In the genomic region with DNA sequence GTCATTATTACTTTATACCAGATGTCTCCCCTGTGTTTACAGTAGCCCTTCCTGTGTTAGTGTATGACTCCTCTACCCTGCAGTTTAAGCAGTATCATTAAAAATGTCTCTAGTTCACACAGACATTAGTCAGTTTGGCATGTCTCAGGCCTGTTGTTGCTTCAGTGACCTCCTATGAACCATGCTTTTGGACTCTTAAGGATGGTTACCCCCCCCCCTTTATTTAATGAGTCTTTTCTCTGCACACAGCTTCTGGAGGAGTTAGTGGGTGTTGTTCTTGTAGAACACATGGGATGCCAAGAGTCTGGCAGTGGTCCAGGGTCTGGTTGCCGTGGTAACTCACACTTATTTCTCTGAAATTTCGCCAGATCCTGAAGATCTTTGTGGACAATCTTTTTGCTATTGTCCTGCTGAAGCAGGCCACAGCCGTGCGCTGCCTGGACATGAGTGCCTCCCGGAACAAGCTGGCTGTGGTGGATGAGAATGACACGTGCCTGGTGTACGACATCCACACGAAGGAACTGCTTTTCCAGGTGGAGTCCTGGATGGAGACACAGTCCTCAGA, we compare ENCODE assay signal across 9 mouse cellular contexts. TPM values are rescaled to one million over a fixed set of nuclear protein-coding genes. Genes with fewer than 3 reads are reported as not detected.
A peak's percentile ranks its signal among the peaks of the same experiment; 100 is the strongest.
DNase-seq lines count a peak whose midpoint lies in the region; ATAC-seq and TF ChIP-seq lines count a peak whose summit lies in the region.
"Had no signal": no experiment of that assay in that cellular context is flagged by ENCODE, and none has a peak within 500 bp of the region (broad histone marks: within the 10 kb centered on the region; RNA-seq: fewer than 3 reads in every experiment).

No protein-coding gene starts in this region.

- peaks cover 29% of the 10 kb centered on the region for H3K36me3 ChIP-seq in forebrain, postnatal 0 days (ENCODE audit: insufficient read depth)
- peaks cover 12% of the 10 kb centered on the region; the same call in 1 of the 2 replicates for H3K36me3 ChIP-seq in intestine, postnatal 0 days (ENCODE audit: control insufficient read depth, insufficient read depth)
- peaks cover 72% of the 10 kb centered on the region for H3K36me3 ChIP-seq in limb, embryonic 14.5 days (ENCODE audit: control insufficient read depth, insufficient read depth, low read length)

- H3K27ac ChIP-seq in forebrain, postnatal 0 days (ENCODE audit: low read depth, low read length) = peak overlapping the region; percentile 74
- H3K27ac ChIP-seq in intestine, postnatal 0 days (ENCODE audit: low read depth, low read length) = peak overlapping the region; percentile 52; the same call in 1 of the 2 replicates
- H3K27ac ChIP-seq in limb, embryonic 14.5 days (replicated peaks; ENCODE audit: low read depth, low read length) = no peak overlapping the region

- H3K27me3 ChIP-seq in forebrain, postnatal 0 days (ENCODE audit: insufficient read depth, low read length) = no peaks in the 10 kb centered on the region
- H3K27me3 ChIP-seq in intestine, postnatal 0 days (replicated peaks; ENCODE audit: control insufficient read depth, insufficient read depth, low read length) = no peaks in the 10 kb centered on the region
- H3K27me3 ChIP-seq in limb, embryonic 14.5 days (ENCODE audit: control insufficient read depth, insufficient read depth, low read length) = no peaks in the 10 kb centered on the region

- TF ChIP-seq CTCF in forebrain, postnatal 0 days (IDR thresholded peaks at IDR 0.05; ENCODE audit: low read depth) = no peak
- TF ChIP-seq CTCF in intestine, postnatal 0 days (IDR thresholded peaks at IDR 0.05; ENCODE audit: low read depth) = no peak

- DNase-seq in urinary bladder, postnatal 14 days (ENCODE audit: low spot score) = peak; percentile 22
- DNase-seq in urinary bladder, postnatal 25 days (ENCODE audit: low spot score) = no peak
- DNase-seq in forebrain, postnatal 0 days = peak; percentile 91
- DNase-seq in limb, embryonic 14.5 days (ENCODE audit: low spot score) = peak; percentile 39
- DNase-seq in right cerebral cortex, postnatal 25 days = peak; percentile 78

- H3K4me3 ChIP-seq in forebrain, postnatal 0 days (ENCODE audit: low read depth, low read length) = no peak overlapping the region
- H3K4me3 ChIP-seq in intestine, postnatal 0 days (ENCODE audit: low read depth, low read length) = no peak overlapping the region
- no peak overlapping the region for H3K4me3 ChIP-seq in limb, embryonic 14.5 days (replicated peaks; ENCODE audit: low read length)

- WGBS in forebrain, postnatal 0 days = 9% methylated on average over 8 of the region's 8 CpGs
- 60% methylated on average over 8 of the region's 8 CpGs for WGBS in intestine, postnatal 0 days
- 76% methylated on average over 8 of the region's 8 CpGs for WGBS in limb, embryonic 14.5 days

- peaks cover 17% of the 10 kb centered on the region for H3K4me1 ChIP-seq in forebrain, postnatal 0 days (ENCODE audit: insufficient read depth)
- H3K4me1 ChIP-seq in intestine, postnatal 0 days (replicated peaks; ENCODE audit: control insufficient read depth, insufficient read depth, low read length) = no peaks in the 10 kb centered on the region
- H3K4me1 ChIP-seq in limb, embryonic 14.5 days (ENCODE audit: control insufficient read depth, insufficient read depth, low read length) = peaks cover 6% of the 10 kb centered on the region; the same call in 1 of the 2 replicates

- TF ChIP-seq POLR2A in limb, embryonic 14.5 days (IDR thresholded peaks at IDR 0.05; ENCODE audit: borderline replicate concordance, extremely low read depth, insufficient read depth, insufficient read length) = no peak

- ATAC-seq in forebrain, postnatal 0 days = peak; percentile 83
- 0 out of 2 replicates have a peak, but pooled peaks have one; percentile 19 for ATAC-seq in intestine, postnatal 0 days
- ATAC-seq in limb, embryonic 14.5 days (ENCODE audit: low FRiP score, low read depth) = no peak
- no peak for ATAC-seq in erythroblast, adult 5-6 weeks (replicated peaks; ENCODE audit: low FRiP score, poor library complexity, severe bottlenecking)
- ATAC-seq in megakaryocyte progenitor cell, adult 5-6 weeks (replicated peaks; ENCODE audit: poor library complexity) = no peak

- no peak overlapping the region for H3K4me2 ChIP-seq in forebrain, postnatal 0 days (ENCODE audit: low read depth)
- H3K4me2 ChIP-seq in intestine, postnatal 0 days (replicated peaks; ENCODE audit: low read depth) = no peak overlapping the region
- no peak overlapping the region for H3K4me2 ChIP-seq in limb, embryonic 14.5 days (replicated peaks; ENCODE audit: low read depth, low read length, severe bottlenecking)

- H3K9ac ChIP-seq in forebrain, postnatal 0 days = no peak overlapping the region; the same call in 1 of the 2 replicates
- H3K9ac ChIP-seq in intestine, postnatal 0 days (ENCODE audit: low read depth, low read length) = no peak overlapping the region
- no peak overlapping the region for H3K9ac ChIP-seq in limb, embryonic 14.5 days (ENCODE audit: low read depth, low read length, severe bottlenecking)

- no peaks in the 10 kb centered on the region for H3K9me3 ChIP-seq in forebrain, postnatal 0 days (ENCODE audit: low read length)
- peaks cover 3% of the 10 kb centered on the region; the same call in 1 of the 2 replicates for H3K9me3 ChIP-seq in intestine, postnatal 0 days (ENCODE audit: control insufficient read depth)
- peaks cover 6% of the 10 kb centered on the region; the same call in 1 of the 2 replicates for H3K9me3 ChIP-seq in limb, embryonic 14.5 days (ENCODE audit: control insufficient read depth, low read length)

RNA-seq across cellular contexts. Expression of a gene that starts 38.3 kb away (rescaled TPM):
- total RNA-seq in forebrain, postnatal 0 days (2014; rRNA removed) = 27.1 and 32.6 TPM in 2 replicates
- polyA plus RNA-seq in forebrain, postnatal 0 days (2015; fragmentation: Nextera tagmentation; extraction: Ambion mirVana) = 17.6 and 25.6 TPM in 2 replicates
- 3.0 and 3.1 TPM in 2 replicates for polyA plus RNA-seq in intestine, postnatal 0 days (2015; fragmentation: Nextera tagmentation; extraction: Ambion mirVana)
- 21.2 and 23.9 TPM in 2 replicates for polyA plus RNA-seq in limb, embryonic 14.5 days (2012; rRNA removed)
- 17.9 and 18.9 TPM in 2 replicates for polyA plus RNA-seq in limb, embryonic 14.5 days (2014; fragmentation: Nextera tagmentation; extraction: Ambion mirVana)
- 0.42 TPM in 1 of 2 replicates, not detected in the other for total RNA-seq in erythroblast, adult 5-6 weeks (2015; ENCODE audit: low replicate concordance)
- total RNA-seq in erythroblast, adult 5-6 weeks (2017; ENCODE audit: low replicate concordance) = 3.7 TPM in 1 of 2 replicates, not detected in the other
- 1.7 and 1.8 TPM in 2 replicates for total RNA-seq in megakaryocyte progenitor cell, adult 5-6 weeks (2015)
- 3.2 and 3.9 TPM in 2 replicates for total RNA-seq in megakaryocyte progenitor cell, adult 5-6 weeks (2017)

RNA-seq across cellular contexts. Expression of a gene that starts 38.4 kb away (rescaled TPM):
- total RNA-seq in forebrain, postnatal 0 days (2014; rRNA removed) = 6.6 and 6.7 TPM in 2 replicates
- polyA plus RNA-seq in forebrain, postnatal 0 days (2015; fragmentation: Nextera tagmentation; extraction: Ambion mirVana) = 4.3 and 6.8 TPM in 2 replicates
- polyA plus RNA-seq in intestine, postnatal 0 days (2015; fragmentation: Nextera tagmentation; extraction: Ambion mirVana) = 3.4 and 3.5 TPM in 2 replicates
- 16.3 and 18.8 TPM in 2 replicates for polyA plus RNA-seq in limb, embryonic 14.5 days (2012; rRNA removed)
- 13.0 and 16.4 TPM in 2 replicates for polyA plus RNA-seq in limb, embryonic 14.5 days (2014; fragmentation: Nextera tagmentation; extraction: Ambion mirVana)
- 1.7 and 2.7 TPM in 2 replicates for total RNA-seq in erythroblast, adult 5-6 weeks (2015; ENCODE audit: low replicate concordance)
- total RNA-seq in erythroblast, adult 5-6 weeks (2017; ENCODE audit: low replicate concordance) = 9.9 and 13.4 TPM in 2 replicates
- total RNA-seq in megakaryocyte progenitor cell, adult 5-6 weeks (2015) = 10.4 and 12.3 TPM in 2 replicates
- 19.7 and 25.9 TPM in 2 replicates for total RNA-seq in megakaryocyte progenitor cell, adult 5-6 weeks (2017)

RNA-seq across cellular contexts. Expression of a gene that starts 40.0 kb away (rescaled TPM):
- 0.23 and 0.57 TPM in 2 replicates for total RNA-seq in forebrain, postnatal 0 days (2014; rRNA removed)
- polyA plus RNA-seq in forebrain, postnatal 0 days (2015; fragmentation: Nextera tagmentation; extraction: Ambion mirVana) = 0.08 TPM in 1 of 2 replicates, not detected in the other
- polyA plus RNA-seq in intestine, postnatal 0 days (2015; fragmentation: Nextera tagmentation; extraction: Ambion mirVana) = 0.16 TPM in 1 of 2 replicates, not detected in the other
- 0.67 and 1.1 TPM in 2 replicates for polyA plus RNA-seq in limb, embryonic 14.5 days (2012; rRNA removed)
- 0.22 TPM in 1 of 2 replicates, not detected in the other for polyA plus RNA-seq in limb, embryonic 14.5 days (2014; fragmentation: Nextera tagmentation; extraction: Ambion mirVana)
- total RNA-seq in erythroblast, adult 5-6 weeks (2015; ENCODE audit: low replicate concordance) = not detected in 2 replicates
- total RNA-seq in erythroblast, adult 5-6 weeks (2017; ENCODE audit: low replicate concordance) = 0.09 TPM in 1 of 2 replicates, not detected in the other
- total RNA-seq in megakaryocyte progenitor cell, adult 5-6 weeks (2015) = 0.15 TPM in 1 of 2 replicates, not detected in the other
- total RNA-seq in megakaryocyte progenitor cell, adult 5-6 weeks (2017) = 0.34 TPM in 1 of 2 replicates, not detected in the other

RNA-seq across cellular contexts. Expression of a gene that starts 53.2 kb away (rescaled TPM):
- total RNA-seq in forebrain, postnatal 0 days (2014; rRNA removed) = not detected in 2 replicates
- polyA plus RNA-seq in forebrain, postnatal 0 days (2015; fragmentation: Nextera tagmentation; extraction: Ambion mirVana) = not detected in 2 replicates
- polyA plus RNA-seq in intestine, postnatal 0 days (2015; fragmentation: Nextera tagmentation; extraction: Ambion mirVana) = not detected in 2 replicates
- polyA plus RNA-seq in limb, embryonic 14.5 days (2012; rRNA removed) = not detected in 2 replicates
- not detected in 2 replicates for polyA plus RNA-seq in limb, embryonic 14.5 days (2014; fragmentation: Nextera tagmentation; extraction: Ambion mirVana)
- total RNA-seq in erythroblast, adult 5-6 weeks (2015; ENCODE audit: low replicate concordance) = not detected in 2 replicates
- total RNA-seq in erythroblast, adult 5-6 weeks (2017; ENCODE audit: low replicate concordance) = not detected in 2 replicates
- not detected in 2 replicates for total RNA-seq in megakaryocyte progenitor cell, adult 5-6 weeks (2015)
- total RNA-seq in megakaryocyte progenitor cell, adult 5-6 weeks (2017) = not detected in 2 replicates
- total RNA-seq: heart, postnatal 10 days had no signal

RNA-seq across cellular contexts. Expression of a gene that starts 53.4 kb away (rescaled TPM):
- 2.4 and 4.4 TPM in 2 replicates for total RNA-seq in forebrain, postnatal 0 days (2014; rRNA removed)
- polyA plus RNA-seq in forebrain, postnatal 0 days (2015; fragmentation: Nextera tagmentation; extraction: Ambion mirVana) = 1.4 and 1.7 TPM in 2 replicates
- polyA plus RNA-seq in intestine, postnatal 0 days (2015; fragmentation: Nextera tagmentation; extraction: Ambion mirVana) = 0.05 and 0.18 TPM in 2 replicates
- polyA plus RNA-seq in limb, embryonic 14.5 days (2012; rRNA removed) = 0.58 and 0.70 TPM in 2 replicates
- polyA plus RNA-seq in limb, embryonic 14.5 days (2014; fragmentation: Nextera tagmentation; extraction: Ambion mirVana) = 0.19 and 0.39 TPM in 2 replicates
- total RNA-seq in erythroblast, adult 5-6 weeks (2015; ENCODE audit: low replicate concordance) = not detected in 2 replicates
- total RNA-seq in erythroblast, adult 5-6 weeks (2017; ENCODE audit: low replicate concordance) = not detected in 2 replicates
- total RNA-seq in megakaryocyte progenitor cell, adult 5-6 weeks (2015) = 0.20 TPM in 2 replicates
- total RNA-seq in megakaryocyte progenitor cell, adult 5-6 weeks (2017) = 0.42 TPM in 1 of 2 replicates, not detected in the other

Comparison
In these comparisons a context has a peak if more than half of its experiments do, and no peak if none do; other contexts are left out.
1. ATAC-seq: peak in forebrain, postnatal 0 days (single experiment) and intestine, postnatal 0 days (single experiment); none in limb, embryonic 14.5 days (single experiment), erythroblast, adult 5-6 weeks (single experiment) and megakaryocyte progenitor cell, adult 5-6 weeks (single experiment).